Mouse (Mus musculus): ENCODE measurements at regions not wholly inside any gene's neighbourhood (a gene's known extent, or its start where the extent isn't known, plus 50 kb on each side); places are given as distances from the start of the nearest gene placed in this dataset.

GRCm38 (mm10) chr5:43110122-43110521 lies 122.8 kb upstream of the Cpeb2 start:
- no peak for DNase-seq (ENCODE audit: low spot score in 2 of 2)
- Histone ChIP-seq H3K4me3 (no peak overlapping the region), H3K27ac (no peak overlapping the region)
- no peak for TF ChIP-seq CTCF (conservative IDR thresholded peaks at IDR 0.05)

- no peak overlapping the region for H3K27ac ChIP-seq
- H3K4me3 ChIP-seq = no peak overlapping the region
- no peak for TF ChIP-seq CTCF (conservative IDR thresholded peaks at IDR 0.05)
- DNase-seq (ENCODE audit: low spot score in 2 of 2) = no peak
Measured at GRCm38 (mm10) chr5:43111740-43112139, 121.2 kb upstream of the Cpeb2 start.

- TF ChIP-seq CTCF (conservative IDR thresholded peaks at IDR 0.05) = no peak
- no peak overlapping the region for H3K27ac ChIP-seq
- no peak overlapping the region for H3K4me3 ChIP-seq
- DNase-seq (ENCODE audit: low spot score in 2 of 2) = no peak
Measured at GRCm38 (mm10) chr5:43113405-43114119, 119.4 kb upstream of the Cpeb2 start.

- TF ChIP-seq CTCF (conservative IDR thresholded peaks at IDR 0.05) = no peak
- Histone ChIP-seq H3K4me3 (no peak overlapping the region), H3K27ac (no peak overlapping the region)
- no peak for DNase-seq (ENCODE audit: low spot score in 2 of 2)
Measured at GRCm38 (mm10) chr5:43115507-43115906, 117.5 kb upstream of the Cpeb2 start.

GRCm38 (mm10) chr5:43116821-43117220 lies 116.1 kb upstream of the Cpeb2 start:
- H3K4me3 ChIP-seq = no peak overlapping the region
- TF ChIP-seq CTCF (conservative IDR thresholded peaks at IDR 0.05) = no peak
- peak in 1 of 2 experiments; percentile 19 for DNase-seq (ENCODE audit: low spot score in 2 of 2)
- H3K27ac ChIP-seq = no peak overlapping the region

- TF ChIP-seq CTCF (conservative IDR thresholded peaks at IDR 0.05) = no peak
- no peak for DNase-seq (ENCODE audit: low spot score in 2 of 2)
Measured at GRCm38 (mm10) chr5:43121065-43121464, 111.9 kb upstream of the Cpeb2 start.

GRCm38 (mm10) chr5:43124301-43124700 lies 108.7 kb upstream of the Cpeb2 start:
- Histone ChIP-seq H3K27ac (no peak overlapping the region), H3K4me3 (no peak overlapping the region)
- DNase-seq (ENCODE audit: low spot score in 2 of 2) = no peak
- no peak for TF ChIP-seq CTCF (conservative IDR thresholded peaks at IDR 0.05)

More at GRCm38 (mm10) chr5:43121065-43121464, 111.9 kb upstream of the Cpeb2 start:
- Histone ChIP-seq H3K27ac (no peak overlapping the region), H3K4me3 (no peak overlapping the region)

GRCm38 (mm10) chr5:43125774-43126536 lies 107.0 kb upstream of the Cpeb2 start:
- H3K4me3 ChIP-seq = no peak overlapping the region
- DNase-seq (ENCODE audit: low spot score in 2 of 2) = no peak
- TF ChIP-seq CTCF (conservative IDR thresholded peaks at IDR 0.05) = no peak
- no peak overlapping the region for H3K27ac ChIP-seq

GRCm38 (mm10) chr5:43130377-43130776 lies 102.6 kb upstream of the Cpeb2 start:
- no peak overlapping the region; the same call in 1 of the 2 replicates for H3K4me3 ChIP-seq
- peak overlapping the region; percentile 77 for H3K27ac ChIP-seq
- DNase-seq (ENCODE audit: low spot score in 2 of 2) = peak in 1 of 2 experiments; percentile 49
- peak; percentile 44 for TF ChIP-seq CTCF (conservative IDR thresholded peaks at IDR 0.05)

- no peak for TF ChIP-seq CTCF (conservative IDR thresholded peaks at IDR 0.05)
- Histone ChIP-seq H3K4me3 (no peak overlapping the region), H3K27ac (peak overlapping the region; percentile 77; the same call in 1 of the 2 replicates)
- DNase-seq (ENCODE audit: low spot score in 2 of 2) = no peak
Measured at GRCm38 (mm10) chr5:43130901-43131557, 101.9 kb upstream of the Cpeb2 start.

GRCm38 (mm10) chr5:43133672-43134071 lies 99.3 kb upstream of the Cpeb2 start:
- no peak for DNase-seq (ENCODE audit: low spot score in 2 of 2)
- TF ChIP-seq CTCF (conservative IDR thresholded peaks at IDR 0.05) = no peak
- H3K4me3 ChIP-seq = no peak overlapping the region
- H3K27ac ChIP-seq = no peak overlapping the region

GRCm38 (mm10) chr5:43136142-43136541 lies 96.8 kb upstream of the Cpeb2 start:
- Histone ChIP-seq H3K27ac (no peak overlapping the region), H3K4me3 (no peak overlapping the region)
- no peak for DNase-seq (ENCODE audit: low spot score in 2 of 2)
- TF ChIP-seq CTCF (conservative IDR thresholded peaks at IDR 0.05) = no peak

GRCm38 (mm10) chr5:43137777-43138176 lies 95.2 kb upstream of the Cpeb2 start:
- TF ChIP-seq CTCF (conservative IDR thresholded peaks at IDR 0.05) = no peak
- no peak overlapping the region for H3K27ac ChIP-seq
- no peak for DNase-seq (ENCODE audit: low spot score in 2 of 2)
- no peak overlapping the region for H3K4me3 ChIP-seq
